Mouse (Mus musculus) liver, embryonic 14.5 days (tissue): Measurements from ENCODE around the gene Krt26. TPM values are rescaled to one million over a fixed set of nuclear protein-coding genes. Genes with fewer than 3 reads are reported as not detected.

Source experiments
- ATAC-seq: fragments of 200-750 bp; cut with Nextera tagmentation; 2 replicates; pipeline ENCODE4 v1.8.0; 2017; ENCODE audit warnings: moderate number of reproducible peaks, mild to moderate bottlenecking, moderate library complexity; ENCODE audit not compliant: insufficient read depth
- DNase-seq, 3 experiments: peaks; one replicate each; pipeline ENCODE4 v3.0.0-alpha.2; 2012 to 2013; ENCODE audit warnings: low read depth in 3 of 3, low spot score in 3 of 3
- H3K27ac ChIP-seq: fragments of 300-500 bp; sonication (generic); 2 replicates; pipeline ENCODE4 v1.5.1; 2014; ENCODE audit warnings: moderate library complexity, mild to moderate bottlenecking, control low read depth, inconsistent platforms
- H3K27me3 ChIP-seq: fragments of 300-500 bp; sonication (generic); 2 replicates; pipeline ENCODE4 v1.6.1; 2014; ENCODE audit warnings: mild to moderate bottlenecking, low read length, moderate library complexity; ENCODE audit not compliant: control insufficient read depth, insufficient read depth
- H3K36me3 ChIP-seq: fragments of 300-500 bp; sonication (generic); replicated peaks from 2 replicates; pipeline ENCODE4 v1.6.1; 2014; ENCODE audit warnings: low read depth; ENCODE audit not compliant: control insufficient read depth, insufficient read depth
- H3K4me1 ChIP-seq, 2 experiments: fragments of 200-500 bp in 1 of 2; fragments of 300-500 bp in 1 of 2; sonication (generic) in 1 of 2; replicated peaks; 2 replicates each; pipeline ENCODE4 v1.6.1; 2012 to 2014; ENCODE audit warnings: antibody characterized with exemption in 1 of 2, inconsistent platforms in 1 of 2, low read length in 1 of 2; ENCODE audit not compliant: control insufficient read depth in 2 of 2, insufficient read depth in 2 of 2
- H3K4me2 ChIP-seq: fragments of 300-500 bp; sonication (generic); 2 replicates; pipeline ENCODE4 v1.6.1; 2014; ENCODE audit warnings: low read depth, mild to moderate bottlenecking, control low read depth, moderate library complexity
- H3K4me3 ChIP-seq, 2 experiments: fragments of 200-500 bp in 1 of 2; fragments of 300-500 bp in 1 of 2; sonication (generic) in 1 of 2; 2 replicates each; pipeline ENCODE4 v1.5.1; 2012 to 2014; ENCODE audit warnings: low read depth in 2 of 2, low read length in 2 of 2, mild to moderate bottlenecking in 2 of 2, control low read depth in 1 of 2, inconsistent platforms in 1 of 2, moderate library complexity in 1 of 2; ENCODE audit not compliant: insufficient read depth in 1 of 2
- H3K9ac ChIP-seq: fragments of 300-500 bp; sonication (generic); replicated peaks from 2 replicates; pipeline ENCODE4 v1.6.1; 2014; ENCODE audit warnings: mild to moderate bottlenecking, control low read depth, moderate library complexity
- H3K9me3 ChIP-seq: fragments of 300-500 bp; sonication (generic); 2 replicates; pipeline ENCODE4 v1.6.1; 2016; ENCODE audit warnings: low read length, mixed read lengths; ENCODE audit not compliant: control insufficient read depth
- CTCF ChIP-seq: IDR thresholded peaks from 2 replicates; pipeline ENCODE4 v1.5.1; 2016; ENCODE audit warnings: antibody characterized with exemption, low read depth, control low read depth
- EP300 ChIP-seq: IDR thresholded peaks from 2 replicates; pipeline ENCODE4 v1.6.1; 2016; ENCODE audit warnings: antibody characterized with exemption, low read depth
- WGBS: fragments of 180-500 bp; shearing (Covaris S2); extraction: QIAGEN DNeasy Blood & Tissue Kit; methylation state at CpG from one replicate; pipeline ENCODE4 v1.1.7; 2014; ENCODE audit not compliant: insufficient replicate concordance; 5-methylcytosine and 5-hydroxymethylcytosine counted together
- polyA plus RNA-seq, 2 experiments: library from polyadenylated mRNA; depleted of rRNA in 1 of 2; stranded (reverse) in 1 of 2; unstranded in 1 of 2; fragments of >200 nt; fragmentation: Nextera tagmentation in 1 of 2; extraction: Ambion mirVana in 1 of 2; gene quantifications; 2 replicates each; pipeline versions ENCODE4 v1.2.1 to v1.2.3; 2012 to 2014

The Krt26 gene
- not detected in 2 replicates for polyA plus RNA-seq (2012; rRNA removed)
- not detected in 2 replicates for polyA plus RNA-seq (2014; fragmentation: Nextera tagmentation; extraction: Ambion mirVana)

DNA sequence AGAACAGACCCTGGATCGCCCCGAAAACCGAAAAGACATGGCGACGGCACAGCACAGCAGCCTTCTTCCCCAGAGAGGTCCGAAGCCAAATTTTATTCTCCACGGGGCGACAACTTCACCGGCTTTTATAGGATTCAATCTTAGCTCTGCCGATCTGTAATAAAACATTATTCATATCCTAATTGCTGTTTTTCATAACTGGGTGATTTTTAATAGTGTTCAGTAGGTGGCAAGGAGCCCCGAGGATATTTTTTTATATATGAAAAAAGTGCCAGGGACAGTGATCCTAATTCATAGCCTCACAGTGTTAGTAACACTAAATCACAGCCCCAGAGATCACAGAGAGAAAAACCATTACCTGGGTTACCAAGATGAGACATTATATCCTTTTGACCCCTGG is at the start of gene Krt26:
TSS of gene Krt26 (minus strand) at position 101 of the 400 bp plus-strand sequence.
- no peaks in the 10 kb centered on the region for H3K36me3 ChIP-seq
- WGBS: 80% methylated on average over 11 of the region's 11 CpGs
- H3K4me3 ChIP-seq: no peak within 1 kb of the TSS
- no peak within 1 kb of the TSS for H3K9ac ChIP-seq
- H3K4me1 ChIP-seq: no peaks in the 10 kb centered on the region
- no peak within 1 kb of the TSS for H3K4me2 ChIP-seq
- H3K9me3 ChIP-seq: no peaks in the 10 kb centered on the region
- ATAC-seq (no peak), DNase-seq (no peak)
- no peaks in the 10 kb centered on the region for H3K27me3 ChIP-seq
- no peak within 1 kb of the TSS for H3K27ac ChIP-seq
- TF ChIP-seq EP300: no peak
- no peak for TF ChIP-seq CTCF

- Histone ChIP-seq H3K27ac (peak overlapping the region; percentile 64), H3K9me3 (no peaks in the 10 kb centered on the region), H3K4me2 (peak overlapping the region; percentile 67), H3K36me3 (no peaks in the 10 kb centered on the region), H3K4me3 (peak overlapping the region; percentile 59 to 80), H3K9ac (peak overlapping the region; percentile 38), H3K27me3 (no peaks in the 10 kb centered on the region), H3K4me1 (no peaks in the 10 kb centered on the region; a peak in 1 of 4 replicates)
- DNase-seq (peak; percentile 40 to 55 (median 41)), ATAC-seq (peak; percentile 62)
- WGBS: 2% methylated on average over 71 of the region's 71 CpGs
- TF ChIP-seq CTCF: no peak
- TF ChIP-seq EP300: no peak
Measured at GRCm38 (mm10) chr11:99385813-99386721, 48.3 kb upstream of the Krt26 start.

DNA sequence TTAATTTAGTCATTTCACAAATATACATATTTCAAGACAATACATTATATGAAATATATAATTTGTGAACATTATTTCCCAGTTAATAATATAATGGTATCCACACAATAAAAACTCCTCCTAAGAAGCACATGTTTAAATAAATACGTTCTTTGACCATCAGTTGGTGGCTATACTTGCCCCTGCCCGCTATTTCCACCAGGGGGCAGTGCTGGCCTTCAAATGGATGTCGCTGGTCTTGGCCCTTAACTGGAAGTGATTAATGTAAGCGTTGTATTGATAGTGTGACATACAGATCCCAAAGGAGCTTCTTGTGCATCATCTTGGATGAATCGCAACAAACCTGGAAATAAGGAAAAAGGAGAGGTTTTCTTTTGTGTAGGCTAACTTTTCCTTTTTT is 41.8 kb upstream of the Krt26 start:
- DNase-seq: peak; percentile 23 to 41 (median 28)
- TF ChIP-seq CTCF (peak; percentile 86), EP300 (no peak)
- no peaks in the 10 kb centered on the region for H3K36me3 ChIP-seq

DNA sequence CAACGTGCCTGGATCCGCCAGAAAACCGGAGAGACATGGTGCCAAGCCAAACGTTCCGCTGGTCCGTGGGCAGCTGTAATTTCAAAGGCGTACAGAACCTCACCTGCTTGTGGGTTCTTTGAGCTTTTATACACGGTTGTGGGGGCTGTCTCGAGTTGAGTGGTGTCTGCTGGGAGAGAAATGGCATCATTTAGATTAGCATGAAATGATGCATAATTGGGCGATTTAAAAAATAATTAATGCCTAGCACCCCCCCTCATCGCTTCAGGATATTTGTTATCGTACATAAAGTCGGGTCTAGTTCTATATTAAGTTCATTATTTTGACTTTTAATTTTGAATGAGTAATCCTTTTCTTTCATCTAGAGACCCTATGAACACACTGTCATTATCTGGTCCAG is 37.0 kb upstream of the Krt26 start, which contains the start of gene Krt28:
TSS of gene Krt28 (minus strand) at position 101 of the 400 bp plus-strand sequence.
- no peak for ATAC-seq
- H3K4me2 ChIP-seq: no peak within 1 kb of the TSS
- H3K27ac ChIP-seq: no peak within 1 kb of the TSS
- no peaks in the 10 kb centered on the region for H3K27me3 ChIP-seq
- H3K4me3 ChIP-seq: no peak within 1 kb of the TSS
- 62% methylated on average over 13 of the region's 13 CpGs for WGBS
- no peak within 1 kb of the TSS for H3K9ac ChIP-seq
- H3K9me3 ChIP-seq: no peaks in the 10 kb centered on the region
- no peak for DNase-seq
- H3K36me3 ChIP-seq: no peaks in the 10 kb centered on the region
- TF ChIP-seq EP300 (no peak), CTCF (no peak)
- H3K4me1 ChIP-seq: no peaks in the 10 kb centered on the region

More for the DNA sequence above, 41.8 kb upstream of the Krt26 start:
- Histone ChIP-seq H3K4me2 (no peak overlapping the region), H3K4me1 (no peaks in the 10 kb centered on the region), H3K27me3 (no peaks in the 10 kb centered on the region), H3K9me3 (no peaks in the 10 kb centered on the region), H3K27ac (no peak overlapping the region), H3K4me3 (no peak overlapping the region), H3K9ac (no peak overlapping the region)
- ATAC-seq: no peak
- WGBS: 12% methylated on average over 5 of the region's 5 CpGs

GRCm38 (mm10) chr11:99369853-99370451 is 32.2 kb upstream of the Krt26 start:
- no peaks in the 10 kb centered on the region for H3K4me1 ChIP-seq
- 56% methylated on average over 8 of the region's 8 CpGs for WGBS

More at GRCm38 (mm10) chr11:99369853-99370451, 32.2 kb upstream of the Krt26 start:
- H3K9me3 ChIP-seq: no peaks in the 10 kb centered on the region
- H3K27ac ChIP-seq: no peak overlapping the region
- TF ChIP-seq EP300 (no peak), CTCF (no peak)
- H3K9ac ChIP-seq: no peak overlapping the region
- DNase-seq (no peak), ATAC-seq (no peak)
- no peak overlapping the region for H3K4me3 ChIP-seq
- no peak overlapping the region for H3K4me2 ChIP-seq
- no peaks in the 10 kb centered on the region for H3K36me3 ChIP-seq
- no peaks in the 10 kb centered on the region for H3K27me3 ChIP-seq
